Mouse (Mus musculus): ENCODE measurements around the gene Cacng8.

The Cacng8 gene

GRCm38 (mm10) chr7:3432066-3432465, 41.6 kb downstream of the Cacng8 start:
- no peak for DNase-seq (ENCODE audit: low spot score)

GRCm38 (mm10) chr7:3437941-3438340, 47.5 kb downstream of the Cacng8 start:
- DNase-seq (ENCODE audit: low spot score): no peak

GRCm38 (mm10) chr7:3439984-3440383, 49.5 kb downstream of the Cacng8 start:
- DNase-seq (ENCODE audit: low spot score): no peak

DNA sequence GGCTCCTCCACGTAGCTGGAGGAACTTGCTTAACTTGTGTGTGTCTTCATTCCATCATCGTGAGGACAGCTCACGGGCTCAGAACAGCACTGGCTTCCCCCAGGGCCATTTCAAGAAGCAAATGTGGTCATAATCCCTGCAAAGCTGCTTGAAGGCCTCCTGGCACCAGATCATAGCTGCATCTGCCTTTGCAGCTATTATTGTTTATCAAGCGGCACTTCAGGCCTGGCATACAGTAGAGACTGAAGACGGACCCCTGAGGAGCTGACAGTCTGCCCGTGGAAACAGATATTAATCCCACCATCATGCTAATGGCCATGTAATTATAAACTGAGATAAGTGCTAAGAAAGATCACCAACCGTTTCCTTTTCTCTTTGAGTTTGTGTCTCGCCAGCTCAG, 50.0 kb downstream of the Cacng8 start:
- no peak for DNase-seq (ENCODE audit: low spot score)

DNA sequence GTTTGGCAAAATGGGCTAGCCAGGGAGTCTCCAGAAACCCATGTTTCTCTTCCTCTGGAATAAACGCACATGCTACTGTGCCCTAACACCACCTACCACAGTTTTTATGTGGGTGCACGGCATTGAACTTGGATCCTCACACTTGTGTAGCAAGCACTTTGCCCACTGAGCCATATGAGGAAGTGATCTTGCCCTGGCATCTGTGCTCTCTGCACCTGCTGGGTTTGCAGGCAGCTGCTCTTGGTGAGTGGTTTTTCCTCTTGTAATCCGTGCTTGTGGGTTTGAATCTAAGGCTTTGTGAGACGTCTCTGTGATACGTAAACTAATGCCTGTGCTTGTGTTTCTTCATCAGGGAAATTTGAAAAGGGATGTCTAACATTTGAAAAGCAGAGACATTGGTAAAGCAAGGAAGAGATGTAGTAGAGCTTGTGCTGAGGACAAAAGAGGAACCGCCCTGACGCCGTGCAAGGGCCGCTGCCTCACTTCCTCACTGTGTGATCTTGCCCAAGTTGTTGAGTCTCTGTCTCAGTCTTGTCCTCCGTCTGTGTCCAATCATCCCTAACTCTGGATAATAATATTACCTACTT, 52.1 kb downstream of the Cacng8 start:
- DNase-seq (ENCODE audit: low spot score): no peak

GRCm38 (mm10) chr7:3444678-3445077, 54.2 kb downstream of the Cacng8 start:
- no peak for DNase-seq (ENCODE audit: low spot score)

- DNase-seq (ENCODE audit: low spot score): no peak
These were observed 56.1 kb downstream of the Cacng8 start for GRCm38 (mm10) chr7:3446584-3446983.

GRCm38 (mm10) chr7:3447026-3447425, 56.5 kb downstream of the Cacng8 start:
- no peak for DNase-seq (ENCODE audit: low spot score)

DNA sequence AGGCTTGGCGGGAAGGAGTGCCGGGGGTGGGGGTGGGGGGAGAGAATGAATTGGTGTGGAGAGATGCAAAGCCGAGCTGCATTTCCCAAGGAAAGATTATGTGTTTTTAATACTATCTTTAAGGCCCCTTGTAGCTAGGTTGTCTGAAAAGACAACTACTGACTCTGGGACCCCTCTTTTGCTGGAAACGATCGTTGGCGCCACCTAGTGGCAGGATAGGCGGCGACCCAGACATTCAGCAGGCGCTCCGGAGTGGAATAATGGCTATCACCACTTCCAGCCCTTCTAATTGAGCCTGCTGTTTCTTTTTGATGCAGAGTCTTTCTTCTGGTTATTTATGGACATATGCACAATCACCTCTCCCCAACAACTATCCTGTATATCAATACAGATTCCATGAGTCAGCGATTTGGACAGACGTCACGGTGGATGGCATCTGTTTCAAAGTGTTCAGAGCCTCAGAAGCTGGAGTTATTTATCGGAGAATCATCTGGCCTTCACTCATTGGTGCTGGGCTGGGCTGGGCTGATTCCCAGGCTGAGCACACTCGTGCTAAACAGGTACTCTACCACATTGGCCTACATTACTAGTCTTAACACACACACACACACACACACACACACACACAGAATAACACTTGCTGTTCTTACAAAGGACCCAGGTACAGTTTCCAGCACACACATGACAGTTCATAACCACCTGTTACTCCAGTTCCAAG, 58.4 kb downstream of the Cacng8 start:
- DNase-seq (ENCODE audit: low spot score): peak; percentile 81

DNA sequence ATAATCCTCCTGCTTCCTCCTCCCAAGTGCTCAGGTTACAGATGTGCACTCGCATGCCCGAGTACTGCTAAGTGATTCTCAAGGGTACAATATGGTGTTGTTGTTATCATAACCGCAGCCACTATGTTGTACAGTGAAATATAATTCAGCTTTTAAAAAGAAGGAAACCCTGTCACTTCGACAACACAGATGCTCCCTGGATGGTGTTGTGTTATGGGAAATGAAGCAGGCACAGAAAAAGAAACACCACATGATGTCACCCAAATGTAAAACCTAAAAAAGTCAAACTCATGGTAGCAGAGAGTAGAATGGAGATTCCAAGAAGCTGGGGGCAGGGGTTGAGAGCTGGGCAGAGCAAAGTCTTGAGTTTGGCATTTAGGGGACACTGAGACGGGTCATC, 60.2 kb downstream of the Cacng8 start:
- no peak for DNase-seq (ENCODE audit: low spot score)

- DNase-seq (ENCODE audit: low spot score): no peak
These were observed 60.7 kb downstream of the Cacng8 start for GRCm38 (mm10) chr7:3451161-3451560.

DNA sequence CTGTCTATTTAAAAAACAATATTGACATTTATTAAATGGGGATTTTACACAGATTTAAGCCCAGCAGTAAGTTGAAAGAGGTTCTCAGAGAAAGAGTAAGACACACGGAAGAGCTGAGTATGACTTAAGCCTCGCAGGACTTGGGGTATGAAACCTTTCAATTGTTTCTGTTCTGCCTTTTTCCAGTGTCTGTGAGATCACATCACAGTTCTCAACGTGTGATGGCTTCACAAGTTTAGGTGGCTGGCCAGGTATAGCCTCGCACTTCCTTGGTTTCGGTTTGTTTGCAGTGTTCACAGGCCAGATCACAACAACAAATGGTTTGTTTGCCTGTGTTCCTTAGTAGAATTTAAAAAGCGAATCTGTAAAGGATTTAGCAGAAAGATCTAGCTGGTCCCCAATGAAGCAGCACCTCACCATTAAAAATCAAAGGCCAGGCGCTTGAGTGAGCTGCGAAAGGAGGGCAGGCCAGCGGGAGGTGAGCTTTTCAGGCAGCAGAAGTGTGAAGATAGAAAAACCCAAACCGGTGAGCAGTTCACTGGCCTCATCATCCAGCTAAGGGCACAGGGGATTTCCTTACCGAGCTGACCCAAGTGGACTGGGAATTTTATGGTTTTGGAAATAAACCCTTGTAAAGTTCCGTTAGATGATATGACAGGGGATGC, 62.5 kb downstream of the Cacng8 start:
- DNase-seq (ENCODE audit: low spot score): no peak

- no peak for DNase-seq (ENCODE audit: low spot score)
These were observed 63.2 kb downstream of the Cacng8 start for GRCm38 (mm10) chr7:3453486-3454183.

DNA sequence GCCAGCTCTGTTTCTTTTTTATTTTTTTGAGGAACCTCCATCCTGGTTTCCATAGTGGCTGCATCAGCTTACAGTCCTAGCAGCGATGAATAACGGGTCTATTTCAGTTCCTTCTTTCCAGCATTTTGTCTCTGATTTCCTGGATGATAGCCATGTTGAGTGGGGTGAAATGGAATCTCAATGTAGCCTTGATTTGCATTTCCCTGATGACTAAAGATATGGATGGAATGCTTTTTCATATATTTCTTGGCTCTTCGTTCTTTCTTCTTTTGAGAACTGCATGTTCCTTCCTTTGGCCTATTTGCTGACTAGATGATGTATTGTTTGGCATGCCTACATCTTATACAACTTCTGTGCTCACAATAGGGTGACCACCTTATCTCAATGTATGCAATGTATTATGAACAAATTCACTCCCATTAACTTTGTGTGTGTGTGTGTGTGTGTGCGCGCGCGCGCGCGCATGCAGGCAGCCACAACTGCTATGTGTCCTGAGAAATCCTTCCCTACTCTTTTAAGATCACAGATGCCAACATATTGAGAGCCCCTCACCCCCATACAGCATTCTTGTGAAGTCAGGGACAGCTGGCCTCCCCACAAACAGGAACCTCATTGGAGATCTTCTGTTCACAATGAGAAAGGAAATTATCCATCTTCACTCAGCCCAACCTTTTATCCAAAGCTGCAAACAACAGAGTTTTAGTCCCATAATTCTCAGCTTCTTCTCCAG, 66.8 kb downstream of the Cacng8 start:
- DNase-seq (ENCODE audit: low spot score): no peak

- DNase-seq (ENCODE audit: low spot score): no peak
These were observed 67.3 kb downstream of the Cacng8 start for GRCm38 (mm10) chr7:3457841-3458217.

DNA sequence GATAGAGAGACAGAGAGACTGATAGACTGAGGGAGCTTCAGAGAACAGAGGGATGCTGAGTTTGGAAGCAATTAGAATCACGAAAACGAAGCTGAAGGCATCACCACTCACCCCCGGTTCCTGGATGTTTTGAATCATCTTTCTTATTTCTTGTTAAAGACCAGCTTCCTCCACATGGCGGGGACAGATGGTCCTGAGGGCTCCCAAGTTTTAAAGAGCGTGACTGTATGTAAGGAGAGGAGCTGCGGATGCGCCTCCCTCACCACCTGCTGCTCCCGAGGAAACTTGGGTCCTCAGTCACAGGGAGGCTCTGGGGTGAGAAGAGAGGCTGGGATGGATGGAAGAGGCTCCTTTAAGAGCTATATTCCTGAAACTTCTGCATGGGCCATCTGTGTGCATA, 69.8 kb downstream of the Cacng8 start:
- DNase-seq (ENCODE audit: low spot score): no peak

GRCm38 (mm10) chr7:3463306-3463705, 72.8 kb downstream of the Cacng8 start:
- no peak for DNase-seq (ENCODE audit: low spot score)

Data from embryo, embryonic 10 days (tissue).